Mouse (Mus musculus) neural tube, embryonic 10.5 days (tissue): Measurements from ENCODE around the gene Cyld.
A peak's percentile ranks its signal among the peaks of the same experiment; 100 is the strongest.
"Not testable (repeated sequence)": the region's sequence is repeated elsewhere in the genome, so short reads cannot be mapped to it uniquely, and the experiment has no call there.

ENCODE experiments used
- DNase-seq: peaks from one replicate; pipeline ENCODE4 v3.0.0-alpha.2; 2017; ENCODE audit warnings: low spot score; ENCODE audit errors: extremely low spot score

Cyld gene

GRCm38 (mm10) chr8:88696721-88697641 lies at the start of gene Cyld:
TSS of gene Cyld (plus strand) at chr8:88697028.
- peak; percentile 97 for DNase-seq

- no peak for DNase-seq
Observed at GRCm38 (mm10) chr8:88648322-88648721, 48.5 kb upstream of the Cyld start.

GRCm38 (mm10) chr8:88650016-88650708 lies 46.7 kb upstream of the Cyld start:
- DNase-seq: no peak

GRCm38 (mm10) chr8:88651122-88651521 lies 45.7 kb upstream of the Cyld start:
- not testable (repeated sequence) for DNase-seq

GRCm38 (mm10) chr8:88655334-88655733 lies 41.5 kb upstream of the Cyld start:
- DNase-seq: no peak

- no peak for DNase-seq
Observed at GRCm38 (mm10) chr8:88659873-88660272, 37.0 kb upstream of the Cyld start.

- no peak for DNase-seq
Observed at GRCm38 (mm10) chr8:88662401-88662821, 34.4 kb upstream of the Cyld start.

- DNase-seq: no peak
Observed at GRCm38 (mm10) chr8:88664121-88664520, 32.7 kb upstream of the Cyld start.

GRCm38 (mm10) chr8:88664947-88665346 lies 31.9 kb upstream of the Cyld start:
- no peak for DNase-seq

- DNase-seq: no peak
Observed at GRCm38 (mm10) chr8:88666435-88666834, 30.4 kb upstream of the Cyld start.

- DNase-seq: no peak
Observed at GRCm38 (mm10) chr8:88668400-88669086, 28.3 kb upstream of the Cyld start.

GRCm38 (mm10) chr8:88670782-88671181 lies 26.0 kb upstream of the Cyld start:
- no peak for DNase-seq

GRCm38 (mm10) chr8:88671575-88671974 lies 25.3 kb upstream of the Cyld start:
- DNase-seq: no peak

GRCm38 (mm10) chr8:88673859-88674258 lies 23.0 kb upstream of the Cyld start:
- no peak for DNase-seq

GRCm38 (mm10) chr8:88675372-88676165 lies 21.3 kb upstream of the Cyld start:
- DNase-seq: no peak

- DNase-seq: no peak
Observed at GRCm38 (mm10) chr8:88677071-88677470, 19.8 kb upstream of the Cyld start.

GRCm38 (mm10) chr8:88680566-88680965 lies 16.3 kb upstream of the Cyld start:
- no peak for DNase-seq

- DNase-seq: no peak
Observed at GRCm38 (mm10) chr8:88681046-88681445, 15.8 kb upstream of the Cyld start.

GRCm38 (mm10) chr8:88683656-88684289 lies 13.1 kb upstream of the Cyld start:
- DNase-seq: no peak

GRCm38 (mm10) chr8:88686226-88686905 lies 10.5 kb upstream of the Cyld start:
- DNase-seq: peak; percentile 11
